Mouse (Mus musculus) T-cell, adult 2 months (primary cell): ENCODE results near the gene Olfr619.

Experiments used
- DNase-seq: peaks from one replicate; pipeline ENCODE4 v3.0.0; 2022; ENCODE audit warnings: low spot score

Gene Olfr619

DNA sequence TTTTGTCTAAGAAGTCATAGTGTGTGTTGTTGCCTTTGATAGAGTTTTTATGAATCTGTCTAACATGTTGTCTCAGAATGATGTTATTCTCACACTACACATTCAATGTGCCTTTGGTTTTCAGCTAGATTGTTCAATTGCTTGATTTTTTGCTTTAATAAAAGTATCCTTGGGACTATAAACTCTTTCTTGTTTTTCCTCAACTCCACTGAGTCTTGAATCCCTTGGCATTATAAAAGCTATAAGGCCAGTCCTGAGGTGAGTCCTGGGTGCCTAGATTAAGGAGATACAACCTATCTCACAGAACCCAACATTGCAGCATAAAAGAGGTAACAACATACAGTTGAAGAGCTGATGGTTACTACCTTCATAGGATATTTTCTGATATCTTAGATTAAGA lies at the start of gene Olfr619:
Gene Olfr619 (plus strand): TSS at position 301 of the 400 bp plus-strand sequence.
- no peak for DNase-seq

DNA sequence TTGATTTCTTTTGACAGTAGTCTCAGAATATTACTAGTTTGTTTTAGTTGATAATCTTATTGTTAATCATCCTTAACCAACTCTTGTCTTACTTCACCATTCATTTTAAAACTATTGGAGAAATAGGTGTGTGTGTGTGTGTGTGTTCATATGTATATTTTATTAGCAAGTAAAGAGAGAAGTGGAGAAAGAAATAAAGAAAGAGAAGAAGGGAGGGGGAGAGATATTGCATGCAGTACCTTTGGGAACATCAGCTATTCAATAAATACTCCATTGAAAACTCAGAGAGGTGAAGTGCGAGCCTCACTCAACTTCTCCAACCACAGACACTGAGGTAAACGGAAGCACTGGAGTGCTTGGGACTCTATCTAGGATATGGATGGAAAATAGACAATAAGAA lies 44.6 kb upstream of the Olfr619 start, which contains the start of gene Olfr615:
Gene Olfr615 (plus strand): TSS at position 301 of the 400 bp plus-strand sequence.
- no peak for DNase-seq

DNA sequence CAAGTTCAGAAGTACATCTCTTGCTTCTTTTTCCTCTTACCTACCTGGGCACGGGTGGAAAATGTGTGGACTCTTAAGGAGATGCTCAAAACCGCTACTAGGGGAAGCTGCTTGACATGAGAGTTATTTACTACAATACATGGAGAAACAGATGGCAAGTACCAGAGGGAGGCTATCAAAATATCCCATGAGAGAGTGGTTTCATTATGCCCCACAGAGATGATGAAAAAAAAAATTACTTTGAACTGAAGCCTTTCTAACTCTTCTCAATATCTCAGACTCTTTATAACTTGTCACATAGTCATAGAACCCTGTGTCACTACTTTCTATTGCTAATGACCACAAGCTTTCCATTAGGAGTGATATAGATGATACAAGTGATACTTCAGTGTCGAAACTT lies 31.3 kb upstream of the Olfr619 start, which contains the start of gene Olfr616:
Gene Olfr616 (minus strand): TSS at position 101 of the 400 bp plus-strand sequence.
- DNase-seq, result no peak

DNA sequence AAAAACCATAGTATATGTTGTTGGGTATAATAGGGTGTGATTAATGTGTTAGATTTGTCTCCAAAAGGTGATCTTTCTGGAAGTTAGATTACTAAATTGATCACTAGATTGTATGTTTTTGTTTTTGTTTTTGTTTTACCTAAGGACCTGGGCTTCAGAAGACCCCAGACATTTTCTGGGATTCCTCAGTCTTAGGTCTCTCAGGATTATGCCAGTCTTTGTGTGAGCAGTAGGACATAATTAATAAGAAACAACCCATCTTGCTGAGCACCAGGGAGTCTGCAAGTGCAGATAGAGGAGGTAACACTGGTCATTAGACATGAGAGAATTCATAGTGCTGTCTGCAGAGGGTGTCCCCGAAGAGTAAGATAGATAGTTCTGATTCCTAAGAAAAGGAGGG lies 27.6 kb upstream of the Olfr619 start, which contains the start of gene Olfr617:
Gene Olfr617 (plus strand): TSS at position 301 of the 400 bp plus-strand sequence.
- DNase-seq, result no peak

DNA sequence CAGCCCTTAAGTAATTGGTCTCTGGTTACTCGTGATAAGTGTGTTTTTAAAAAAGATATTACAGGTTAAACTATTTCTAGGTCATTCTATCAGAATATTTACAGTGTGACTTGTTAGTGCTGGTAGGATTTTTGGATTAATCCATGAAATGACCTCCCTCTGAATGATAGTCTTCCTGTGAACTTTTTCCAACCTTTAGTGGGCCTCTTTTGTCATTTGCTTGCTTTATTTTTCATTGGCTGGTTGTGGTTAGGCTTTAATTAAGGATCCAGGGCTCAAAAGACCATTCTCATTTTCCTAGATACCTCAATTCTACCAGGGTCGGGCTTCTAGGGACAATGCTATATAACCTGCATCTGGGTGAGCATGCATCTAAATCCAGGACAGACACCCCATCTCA lies 10.6 kb upstream of the Olfr619 start, which contains the start of gene Olfr618:
Gene Olfr618 (plus strand): TSS at position 301 of the 400 bp plus-strand sequence.
- no peak for DNase-seq

DNA sequence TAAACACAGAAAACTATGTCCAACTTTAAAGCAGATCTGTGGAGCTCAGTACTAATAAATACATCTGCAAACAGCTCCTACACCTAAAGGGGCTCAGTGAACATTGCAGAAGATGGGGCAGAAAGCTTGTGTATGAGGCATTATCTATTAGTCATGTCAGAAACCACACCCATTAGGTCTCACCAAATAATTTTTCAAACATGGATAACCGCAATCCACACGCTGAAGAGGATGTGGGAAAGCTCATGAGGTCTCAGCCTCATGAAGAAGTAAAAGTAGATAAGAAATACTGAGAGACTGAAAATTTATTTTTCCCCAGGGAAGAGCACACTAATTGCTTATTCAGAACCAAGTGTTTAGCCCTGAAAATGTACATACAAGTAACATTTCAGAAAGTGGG lies 7.0 kb downstream of the Olfr619 start:
- DNase-seq, result no peak

DNA sequence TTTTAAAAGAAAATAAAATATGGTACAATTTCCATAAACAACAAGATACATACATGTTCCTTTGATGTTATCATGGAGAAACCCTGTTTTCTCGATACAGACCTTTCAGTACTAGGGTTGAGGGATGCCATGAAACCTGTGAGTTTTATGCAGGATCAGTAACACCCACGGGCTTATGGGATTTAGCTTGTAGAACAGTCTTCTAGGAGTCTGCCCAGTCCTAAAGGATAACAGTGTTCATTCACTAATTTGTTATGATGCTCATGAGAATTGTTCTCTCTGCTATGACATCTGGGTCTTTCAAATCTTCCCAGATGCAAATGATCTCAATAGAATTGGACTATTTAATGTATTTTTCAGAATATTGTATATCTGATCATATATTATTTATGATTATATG lies 12.1 kb downstream of the Olfr619 start, which contains the start of gene Olfr620:
Gene Olfr620 (minus strand): TSS at position 101 of the 400 bp plus-strand sequence.
- no peak for DNase-seq

DNA sequence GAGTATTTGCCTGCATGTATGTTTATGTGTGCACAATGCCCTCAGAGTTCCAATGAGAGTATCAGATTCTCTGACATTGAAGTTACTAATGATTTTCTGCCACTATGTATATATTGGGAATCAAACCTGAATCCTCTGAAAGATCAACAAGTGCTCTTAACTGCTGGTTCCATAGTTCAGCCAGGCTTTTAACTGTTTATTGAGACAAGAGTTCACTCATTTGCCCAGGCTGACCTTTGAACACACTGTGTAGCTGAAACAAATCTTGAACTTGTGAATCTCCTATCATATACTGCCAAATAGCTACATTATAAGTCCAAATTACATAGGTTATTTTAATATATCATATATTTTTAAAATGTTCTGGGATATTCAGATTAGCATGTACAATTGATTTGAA lies 36.4 kb downstream of the Olfr619 start:
- DNase-seq, result no peak

DNA sequence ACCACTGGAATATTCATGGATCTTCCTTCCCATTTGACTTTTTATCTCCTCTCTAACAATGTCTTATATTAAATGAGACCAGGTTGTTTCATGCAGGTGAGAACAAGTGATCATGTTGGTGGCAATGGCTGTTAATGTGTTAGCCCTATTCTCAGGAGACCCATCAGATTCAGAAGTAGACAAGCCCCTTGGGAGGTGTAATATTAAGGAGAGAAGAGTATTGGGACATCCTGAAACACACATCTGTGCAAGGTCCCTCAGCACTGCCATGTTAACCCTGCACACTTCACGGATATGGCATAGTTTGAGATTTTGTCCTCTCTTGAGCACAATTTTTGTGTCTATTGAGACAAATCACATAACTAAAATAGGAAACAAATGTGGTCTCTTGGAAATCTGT lies 42.2 kb downstream of the Olfr619 start, which contains the start of gene Olfr622:
Gene Olfr622 (minus strand): TSS at position 101 of the 400 bp plus-strand sequence.
- no peak for DNase-seq

DNA sequence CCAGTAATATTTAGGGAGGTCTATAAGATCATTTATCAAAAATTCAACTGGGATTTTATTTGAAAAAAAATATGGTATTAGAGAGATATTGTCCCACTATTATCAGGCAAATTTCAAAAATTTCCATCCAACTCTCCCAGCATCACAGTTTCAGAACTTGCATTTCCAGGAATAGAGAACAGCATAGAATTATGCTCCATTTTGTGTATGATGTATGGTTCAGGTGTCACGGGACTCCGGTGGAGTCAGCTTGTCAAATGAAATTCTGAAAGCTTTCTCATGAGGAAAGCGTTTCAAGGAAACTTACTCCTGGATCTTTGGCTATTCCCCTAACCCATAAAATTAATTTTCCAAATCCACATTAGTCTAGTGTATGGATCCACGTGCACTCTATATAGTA lies 43.7 kb downstream of the Olfr619 start:
- DNase-seq, result no peak
